Mouse (Mus musculus) embryonic stem cell, embryonic (primary cell): ENCODE data around the gene Pde4b.

Experiments
- CTCF ChIA-PET, 4 experiments: fragments of 300-600 bp in 2 of 4; fragments of 350-600 bp in 2 of 4; sonication (Branson Sonifier 250); formaldehyde crosslinking; loops; one replicate each; lab custom pipeline; 2022; ENCODE audit warnings: inconsistent platforms in 2 of 4; lab: Charles Lee
- POLR2A ChIA-PET, 4 experiments: fragments of 300-600 bp in 2 of 4; fragments of 350-600 bp in 2 of 4; sonication (Branson Sonifier 250); formaldehyde crosslinking; loops; one replicate each; lab custom pipeline; 2022; ENCODE audit warnings: antibody characterized with exemption in 4 of 4, inconsistent platforms in 1 of 4; lab: Charles Lee

The Pde4b gene

DNA sequence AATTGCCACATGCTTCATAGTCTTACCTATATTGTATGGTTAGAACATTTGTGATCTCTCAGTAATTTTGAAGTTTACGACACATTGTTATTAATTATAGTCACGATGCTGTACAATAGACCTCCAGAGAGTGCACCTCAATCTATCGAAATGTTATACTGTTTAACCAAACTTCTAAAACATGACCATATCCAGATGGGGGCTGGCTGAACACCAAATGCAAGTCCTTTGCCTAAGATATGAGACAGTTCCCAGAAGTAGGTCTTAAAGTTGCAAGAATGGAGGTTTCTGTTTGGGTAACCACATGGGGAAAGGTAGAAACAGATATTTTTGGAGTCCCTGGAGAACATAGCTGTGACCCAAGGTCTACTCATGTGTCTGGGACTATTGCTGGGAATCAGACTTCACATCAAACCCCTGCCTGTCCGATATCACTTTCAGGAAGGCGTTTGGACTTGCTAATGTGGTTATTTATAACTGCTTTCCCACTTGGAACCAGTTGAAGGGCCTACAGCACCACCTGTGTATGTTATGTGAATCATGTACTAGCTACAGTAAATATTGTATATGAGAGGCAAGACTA is 452.3 kb downstream of the Pde4b start:
- ChIA-PET POLR2A (no interaction called here), CTCF (no interaction called here)

DNA sequence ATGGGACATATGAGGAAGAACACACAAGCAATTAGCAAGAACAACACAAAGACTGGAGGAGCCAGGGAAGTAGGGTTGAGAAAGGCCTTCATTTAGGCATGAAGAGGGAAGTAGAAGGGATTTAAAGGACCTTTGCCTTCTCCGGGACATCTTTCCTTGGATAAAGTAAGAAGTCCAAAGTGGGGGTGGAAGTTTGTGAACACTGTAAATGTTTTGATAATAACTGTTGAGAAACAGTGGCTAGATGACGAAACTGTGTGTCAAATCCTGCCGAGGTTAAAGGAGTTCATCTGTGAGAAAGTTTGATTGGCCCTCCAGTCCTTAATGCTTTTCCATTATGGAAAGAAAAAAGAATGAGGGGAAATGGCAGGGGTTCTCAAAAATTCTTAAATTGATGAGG is 455.6 kb downstream of the Pde4b start:
- POLR2A ChIA-PET, result no interaction called here
- CTCF ChIA-PET, result no interaction called here

DNA sequence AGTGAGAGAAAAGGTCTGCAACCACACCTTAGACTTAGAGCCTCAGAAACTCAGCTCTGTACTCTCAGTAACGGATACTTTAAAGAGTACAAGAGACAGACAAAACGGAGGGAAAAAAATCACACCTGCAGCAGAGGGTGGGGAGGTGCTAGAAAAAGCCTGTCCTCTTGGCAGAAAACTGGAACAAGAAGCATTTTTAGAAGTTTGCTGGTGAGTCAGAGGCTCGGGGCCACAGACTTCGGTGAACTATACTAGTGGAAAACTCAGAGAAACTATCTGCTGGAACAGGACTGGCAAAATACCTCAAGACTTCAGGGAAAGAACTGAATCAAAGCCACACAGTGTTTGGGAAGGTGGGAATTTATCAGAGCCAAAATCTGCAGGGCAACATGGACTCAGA is 457.9 kb downstream of the Pde4b start:
- POLR2A ChIA-PET, result no interaction called here
- CTCF ChIA-PET, result no interaction called here

DNA sequence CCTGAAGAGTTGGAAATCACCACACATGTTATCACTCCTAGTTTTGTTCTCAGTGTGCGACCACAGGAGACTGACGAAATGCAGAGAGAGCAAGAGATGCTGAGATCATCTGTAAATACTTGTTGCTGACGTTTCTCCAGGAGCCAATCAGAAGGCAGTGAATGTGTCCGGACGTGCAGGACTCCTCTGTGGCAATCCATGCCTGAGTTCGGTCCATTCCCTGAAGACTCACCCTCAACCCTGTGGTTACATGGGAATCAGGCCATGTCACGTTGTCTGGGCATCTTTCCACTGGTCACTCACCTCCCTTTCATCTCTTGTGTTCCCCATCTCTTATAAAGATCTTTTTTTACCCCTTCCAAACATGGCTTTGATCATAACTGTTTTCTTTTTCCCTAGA is 468.2 kb downstream of the Pde4b start:
- POLR2A ChIA-PET, result no interaction called here
- CTCF ChIA-PET, result no interaction called here

DNA sequence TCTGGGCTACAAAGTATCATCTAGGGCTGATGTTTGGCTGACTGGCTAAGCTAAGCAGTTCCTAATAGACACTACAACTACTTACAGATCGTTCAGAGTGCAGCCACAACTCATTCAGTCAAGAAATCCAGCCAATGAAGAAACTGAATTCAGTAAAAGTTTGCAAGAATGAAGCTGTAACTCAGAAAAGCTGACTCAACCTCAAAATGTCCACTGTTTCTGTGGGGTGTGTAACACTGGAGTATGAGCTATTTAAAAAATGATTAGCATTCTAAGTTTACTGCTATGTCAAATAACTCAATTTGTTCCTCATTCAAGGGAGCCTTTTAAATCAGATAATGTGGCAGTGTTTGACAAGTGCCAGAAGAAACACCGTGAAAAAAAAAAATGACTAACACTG is 469.7 kb downstream of the Pde4b start:
- ChIA-PET POLR2A (interaction anchor here in 1 of 4 experiments (1.2 kb wide), 1 partner anchor 10 kb away, joined by 3 read pairs; no protein-coding TSS in a partner anchor), CTCF (no interaction called here)

DNA sequence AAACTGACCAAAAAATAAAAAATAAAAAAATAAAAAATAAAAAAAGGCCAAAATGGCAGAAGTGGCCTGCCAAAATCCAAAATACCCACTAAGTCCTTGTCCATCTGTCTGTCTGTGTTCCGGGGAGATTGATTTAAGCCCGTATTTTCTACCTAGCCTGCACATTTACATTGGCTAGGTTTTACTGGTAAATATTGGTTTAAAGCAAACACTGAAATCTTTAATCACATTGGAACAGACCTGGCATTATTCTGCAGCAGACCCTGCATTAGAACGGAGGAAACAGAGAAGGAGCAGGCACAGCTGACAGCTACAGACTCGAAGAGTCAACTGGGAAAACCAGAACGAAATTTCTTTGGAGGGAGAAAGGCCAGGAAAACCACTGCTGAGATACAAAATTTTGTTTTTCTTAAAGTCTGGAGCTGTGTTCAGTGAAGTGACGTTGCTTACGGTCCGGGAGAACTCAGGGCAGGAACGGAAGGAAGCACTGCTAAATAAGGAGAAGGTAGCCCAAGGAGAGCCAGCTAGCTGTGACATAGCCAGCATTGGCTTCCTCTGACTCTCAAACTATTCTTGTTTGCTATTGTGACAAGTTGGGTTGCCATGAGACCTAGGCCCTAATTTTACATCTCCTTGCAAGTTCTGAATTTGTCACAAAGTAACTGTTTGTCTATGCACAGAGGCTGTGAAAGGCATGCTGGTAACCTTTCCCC is 470.3 kb downstream of the Pde4b start:
- CTCF ChIA-PET, result no interaction called here
- POLR2A ChIA-PET, result no interaction called here

DNA sequence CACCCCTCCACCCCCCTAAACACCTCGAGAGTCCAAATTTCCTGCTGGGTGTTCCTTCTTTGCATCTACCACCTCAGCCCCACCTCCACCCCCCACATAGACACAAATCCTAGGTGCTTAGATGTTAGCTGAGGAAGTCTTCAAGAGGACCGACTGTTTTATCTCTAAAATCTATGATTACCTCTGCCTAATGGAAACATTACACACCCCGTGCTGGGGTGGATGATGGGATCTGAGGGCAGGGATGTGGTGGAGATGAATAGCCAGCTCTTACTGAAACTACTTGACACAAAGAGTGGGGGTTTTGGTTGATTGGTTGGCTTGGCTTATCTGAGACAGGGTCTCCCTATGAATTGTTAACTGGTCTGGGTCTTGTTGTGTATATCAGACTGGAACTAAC is 471.0 kb downstream of the Pde4b start:
- ChIA-PET POLR2A (no interaction called here), CTCF (interaction anchor here in 1 of 4 experiments (0.6 kb wide), 1 partner anchor 547 kb away, joined by 3 read pairs; no protein-coding TSS in a partner anchor)

DNA sequence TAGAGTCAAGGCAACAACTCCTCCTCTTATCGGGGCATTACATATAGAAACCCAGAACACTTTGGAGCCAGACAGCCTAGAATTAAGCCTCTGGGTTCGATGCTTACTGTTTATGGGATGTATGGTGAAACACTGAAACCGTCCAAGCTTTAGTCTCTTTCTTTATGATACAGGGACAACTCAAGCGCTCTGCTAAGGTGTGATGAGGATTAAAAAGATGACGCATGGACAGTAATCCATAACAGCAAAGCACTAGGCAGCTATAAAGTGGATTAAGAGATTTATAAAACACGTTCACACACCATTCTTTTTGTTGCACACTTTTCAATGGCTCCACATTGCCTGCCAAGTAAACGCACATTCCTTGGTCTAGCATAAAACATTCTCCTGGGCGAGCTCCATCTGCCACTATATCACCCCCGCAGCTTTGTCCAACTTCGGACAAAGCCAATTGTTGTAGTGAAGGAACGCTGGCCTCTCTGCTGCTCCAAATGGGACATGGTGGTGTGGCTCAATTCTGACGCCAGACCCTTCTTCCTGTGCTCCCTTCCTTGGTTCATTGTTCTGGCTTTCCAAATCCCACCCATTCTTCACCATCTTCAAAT is 473.4 kb downstream of the Pde4b start:
- CTCF ChIA-PET, result no interaction called here
- POLR2A ChIA-PET, result no interaction called here

DNA sequence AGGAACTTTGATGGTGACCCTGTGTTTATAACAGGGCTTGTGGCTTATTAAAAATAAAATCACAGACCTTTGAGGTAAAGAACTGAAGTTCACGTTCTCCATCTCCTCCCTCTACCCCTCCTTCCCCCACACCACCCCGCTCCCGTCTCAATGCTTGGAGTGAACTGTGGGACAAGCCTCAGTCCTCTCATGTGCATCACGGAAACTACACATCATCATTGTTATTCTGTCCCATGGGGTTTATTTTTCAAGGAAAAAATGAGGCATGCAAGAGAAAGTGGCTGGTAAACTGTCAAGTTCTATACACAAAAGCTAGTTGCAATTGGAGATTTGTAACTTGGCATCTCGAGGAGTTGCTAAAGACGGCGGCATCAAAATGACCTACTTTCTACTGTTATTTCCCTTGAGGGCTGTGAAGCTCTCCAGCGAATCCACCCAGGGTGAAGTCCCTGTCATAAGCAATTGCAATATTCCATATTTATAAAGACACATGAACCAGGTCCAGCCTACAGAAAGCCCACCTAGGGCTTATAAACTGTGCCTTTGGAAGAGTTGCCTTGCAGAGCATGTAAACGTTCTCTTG is 476.0 kb downstream of the Pde4b start:
- ChIA-PET CTCF (no interaction called here), POLR2A (no interaction called here)

DNA sequence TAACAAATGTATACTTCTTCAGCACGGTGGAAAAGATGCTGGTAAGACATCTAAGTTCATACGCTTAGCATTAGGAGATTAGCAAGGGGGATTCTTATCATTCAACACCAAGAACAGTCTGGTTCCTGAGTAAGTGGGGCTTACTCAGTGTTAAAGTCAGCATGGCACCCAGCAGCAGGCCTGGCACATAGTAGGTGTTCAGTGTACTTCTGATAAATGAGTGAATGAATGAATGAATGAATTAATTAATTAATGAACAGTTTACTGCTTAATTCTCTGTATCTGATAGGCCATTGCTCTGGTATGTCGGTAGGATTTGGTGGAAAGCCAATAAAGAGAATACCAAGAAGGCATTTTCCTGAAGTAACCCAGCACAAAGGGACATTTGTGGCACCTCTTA is 476.9 kb downstream of the Pde4b start:
- ChIA-PET POLR2A (no interaction called here), CTCF (no interaction called here)

DNA sequence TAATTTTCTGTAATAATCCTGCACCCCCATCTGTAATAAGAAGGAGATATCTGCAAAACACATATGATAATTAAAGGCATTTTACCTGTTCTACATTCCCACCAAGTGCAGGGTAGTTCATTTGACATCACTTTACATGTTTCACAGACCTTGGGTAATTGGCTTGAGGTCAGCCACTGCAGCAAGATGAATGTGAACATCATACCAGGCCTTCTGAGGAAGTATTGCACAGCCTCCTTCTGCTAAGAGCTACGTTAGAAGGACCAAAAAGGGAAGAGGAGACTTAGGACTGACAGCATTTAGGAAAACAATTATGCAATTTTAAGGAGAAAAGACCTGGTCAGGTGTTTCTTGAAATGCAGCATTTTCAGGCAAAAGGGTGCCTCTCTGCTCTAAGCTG is 479.1 kb downstream of the Pde4b start:
- CTCF ChIA-PET, result no interaction called here
- POLR2A ChIA-PET, result interaction anchor here in 1 of 4 experiments (0.8 kb wide), 1 partner anchor 10 kb away, joined by 3 read pairs; no protein-coding TSS in a partner anchor

DNA sequence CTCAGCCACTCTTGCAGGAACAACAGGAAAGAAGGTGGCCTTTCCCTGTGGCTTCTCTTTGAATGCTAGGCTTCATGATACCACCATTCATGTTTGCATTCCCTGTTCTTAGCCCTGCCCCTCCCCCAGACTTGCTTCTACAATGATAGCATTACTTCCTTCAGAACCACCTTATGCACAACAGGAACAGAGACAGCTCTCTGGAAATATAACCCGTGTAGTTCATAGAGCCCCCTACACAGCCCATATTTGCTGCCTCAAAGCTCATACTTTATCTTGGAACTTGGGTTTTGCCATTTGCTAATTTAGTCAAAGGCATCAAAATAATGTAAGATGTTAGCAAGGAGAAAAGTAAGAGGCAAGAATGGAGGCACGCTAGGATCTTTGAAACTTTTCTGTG is 479.8 kb downstream of the Pde4b start:
- CTCF ChIA-PET, result no interaction called here
- POLR2A ChIA-PET, result interaction anchor here in 1 of 4 experiments (0.8 kb wide), 1 partner anchor 10 kb away, joined by 3 read pairs; no protein-coding TSS in a partner anchor

DNA sequence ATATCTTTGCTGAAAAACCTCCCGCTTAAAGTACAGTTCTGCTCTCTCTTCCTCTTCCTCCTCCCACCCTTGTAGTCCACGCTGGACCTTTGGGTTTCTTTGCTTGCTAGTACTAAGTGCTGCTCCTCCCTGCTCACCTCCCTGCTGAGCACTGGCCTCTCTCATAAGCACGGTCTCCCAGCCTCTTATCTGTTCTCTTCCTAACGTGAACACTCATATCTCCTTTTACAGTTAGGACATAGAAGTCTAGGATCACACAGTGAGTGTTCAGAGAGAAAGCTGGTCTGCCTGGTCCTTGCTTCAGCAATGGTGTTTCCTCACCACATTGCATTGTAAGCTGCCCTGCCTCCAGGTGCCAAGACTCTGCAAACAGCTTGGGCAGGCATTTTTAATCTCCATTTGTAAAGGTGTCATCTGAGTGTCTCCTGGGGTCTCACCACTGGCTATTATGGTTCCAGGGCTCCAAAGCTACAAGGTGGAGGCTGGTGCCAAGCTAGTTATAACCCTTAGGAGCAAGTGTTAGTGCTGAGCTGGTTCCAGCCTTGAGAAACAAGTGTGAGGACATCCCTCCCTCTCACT is 480.4 kb downstream of the Pde4b start:
- POLR2A ChIA-PET, result no interaction called here
- CTCF ChIA-PET, result no interaction called here

DNA sequence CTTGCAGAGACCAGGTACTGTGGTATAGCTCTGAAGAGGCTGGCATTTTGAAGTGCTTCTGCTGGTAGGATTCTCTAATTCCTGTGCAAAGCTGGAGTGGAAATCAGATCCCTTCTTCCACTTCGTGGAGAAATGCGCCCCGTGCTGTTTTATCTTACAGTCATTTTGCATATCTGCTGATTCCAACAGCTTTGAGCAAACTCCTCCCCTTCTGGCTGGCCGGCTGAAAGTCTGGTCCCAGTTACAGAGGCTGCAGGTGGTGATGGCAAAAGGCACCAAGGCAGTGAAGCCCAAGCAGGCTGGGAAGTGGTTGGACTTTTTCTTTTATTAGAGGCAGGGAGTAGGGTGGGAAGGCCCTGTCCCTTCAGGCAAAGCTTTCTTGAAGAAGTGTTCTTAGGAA is 481.2 kb downstream of the Pde4b start:
- ChIA-PET POLR2A (no interaction called here), CTCF (no interaction called here)

DNA sequence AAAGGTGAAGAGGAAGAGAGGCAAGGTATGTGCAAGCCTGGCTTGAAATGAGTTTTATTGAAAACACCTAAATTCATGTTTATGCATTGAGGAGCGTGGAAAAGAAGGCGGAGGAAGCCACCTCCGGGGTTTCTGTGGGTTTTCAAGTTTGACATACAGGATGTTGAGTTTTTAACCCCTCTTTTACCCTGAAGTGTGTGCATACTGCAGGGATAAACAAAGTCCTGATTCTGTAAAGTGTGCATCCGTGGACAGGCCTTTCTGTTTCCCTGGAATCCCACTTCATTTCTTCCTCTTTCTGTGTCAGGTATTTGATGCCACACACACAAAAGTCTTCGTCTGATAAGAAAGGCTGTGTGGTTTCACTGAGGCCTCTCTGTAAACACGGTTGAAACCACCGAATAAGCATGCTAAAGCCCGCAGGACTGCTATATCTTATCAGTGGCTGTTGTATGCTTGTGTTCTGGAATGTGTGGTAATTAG is 481.8 kb downstream of the Pde4b start:
- ChIA-PET POLR2A (interaction anchor here in 1 of 4 experiments (0.7 kb wide), 1 partner anchor 400 kb away, joined by 4 read pairs; no protein-coding TSS in a partner anchor), CTCF (interaction anchor here in 1 of 4 experiments (0.6 kb wide), 1 partner anchor 287 kb away, joined by 7 read pairs; no protein-coding TSS in a partner anchor)

DNA sequence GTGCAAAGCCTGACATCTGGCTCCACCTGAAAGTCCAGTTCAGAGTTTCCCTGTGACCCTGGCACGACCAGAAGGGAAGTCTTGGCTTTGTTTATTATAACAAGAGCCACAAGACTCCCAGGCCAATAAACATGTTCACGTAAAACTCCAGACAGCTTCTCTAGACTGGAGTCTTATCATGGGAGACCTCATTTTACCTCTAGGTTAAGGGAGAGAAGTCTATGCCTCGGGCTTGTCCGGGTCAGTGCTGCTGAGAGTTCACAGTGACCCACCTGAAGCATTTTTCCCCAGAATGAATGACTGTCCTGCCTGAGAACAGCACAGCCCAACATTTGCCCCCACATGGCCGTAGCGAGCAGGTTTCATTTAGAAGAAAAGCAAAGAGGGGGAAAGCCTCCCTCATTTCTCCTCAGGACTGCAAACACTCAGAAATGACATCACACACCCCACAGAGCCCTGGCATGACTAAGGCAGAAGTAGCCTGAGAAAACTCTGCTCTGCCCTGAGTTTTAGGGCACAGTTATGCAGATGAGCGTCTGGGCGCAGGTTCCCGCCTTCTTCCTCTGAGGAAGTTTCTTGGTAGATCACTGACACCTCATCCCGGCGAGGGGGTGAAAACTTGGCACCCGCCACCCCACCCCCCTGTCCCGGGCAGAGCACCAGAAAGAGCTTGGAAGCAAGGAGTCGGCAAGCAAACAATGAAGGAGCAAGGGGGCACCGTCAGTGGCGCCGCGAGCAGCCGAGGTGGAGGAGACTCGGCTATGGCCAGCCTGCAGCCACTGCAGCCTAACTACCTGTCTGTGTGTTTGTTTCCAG is 482.8 kb downstream of the Pde4b start:
- POLR2A ChIA-PET, result interaction anchor here in 1 of 4 experiments (0.7 kb wide), 1 partner anchor 151 kb away, joined by 3 read pairs; no protein-coding TSS in a partner anchor
- CTCF ChIA-PET, result interaction anchor here in 1 of 4 experiments (0.6 kb wide), 1 partner anchor 1827 kb away, joined by 3 read pairs; no protein-coding TSS in a partner anchor

DNA sequence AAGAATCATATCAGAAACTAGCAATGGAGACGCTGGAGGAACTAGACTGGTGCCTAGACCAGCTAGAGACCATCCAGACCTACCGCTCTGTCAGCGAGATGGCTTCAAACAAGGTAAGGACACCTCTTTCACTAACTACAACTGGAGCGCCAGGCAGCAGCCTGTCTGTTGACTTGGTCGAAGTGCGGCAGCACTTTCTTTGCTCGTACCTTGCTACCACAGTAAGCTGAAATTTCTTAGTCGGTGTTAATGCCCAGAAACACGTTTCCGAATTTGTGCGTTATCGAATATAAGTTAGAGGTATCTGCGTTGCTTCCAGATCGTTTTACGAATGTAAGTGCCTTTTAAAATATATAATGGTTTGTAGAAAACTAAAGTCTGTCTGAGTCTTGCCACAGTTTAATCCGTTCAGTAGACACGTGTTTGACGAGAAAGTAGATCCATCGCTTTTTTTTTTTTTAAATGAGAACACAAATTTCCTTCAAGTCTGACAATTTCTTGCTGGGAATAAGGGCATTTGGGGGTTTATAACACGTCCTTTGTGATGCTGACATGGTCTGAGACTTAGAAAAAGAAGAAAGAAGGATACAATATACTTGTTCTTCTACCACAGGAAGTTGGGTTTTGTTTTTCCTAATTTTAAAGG is 483.5 kb downstream of the Pde4b start:
- ChIA-PET CTCF (interaction anchor here in 1 of 4 experiments (0.8 kb wide), 1 partner anchor 102 kb away, joined by 3 read pairs; no protein-coding TSS in a partner anchor), POLR2A (interaction anchor here in 1 of 4 experiments (0.7 kb wide), 1 partner anchor 150 kb away, joined by 3 read pairs; no protein-coding TSS in a partner anchor)

DNA sequence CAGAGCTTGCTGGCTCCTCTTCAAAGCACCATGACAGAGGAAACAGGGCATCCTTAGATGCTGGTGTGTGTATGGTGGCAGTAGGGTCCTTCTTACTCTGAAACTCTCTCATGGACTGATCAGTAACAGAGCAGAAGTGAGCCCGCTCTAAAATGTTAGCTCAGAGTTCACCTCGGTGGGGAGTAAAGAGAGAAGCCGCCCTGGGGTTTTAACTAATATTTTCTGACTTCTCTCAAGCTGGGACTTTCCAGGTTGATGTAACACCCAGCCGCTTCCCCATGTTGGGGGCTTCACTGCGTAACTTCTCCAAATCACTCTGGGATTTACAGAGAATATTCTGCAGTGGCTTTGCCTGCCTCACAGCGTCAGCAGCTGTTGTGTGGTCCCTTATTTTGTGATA is 484.7 kb downstream of the Pde4b start:
- ChIA-PET CTCF (no interaction called here), POLR2A (no interaction called here)
